Mouse (Mus musculus) ES-E14 (cell line): ENCODE data around the gene Gm17571. TPM values are rescaled to one million over a fixed set of nuclear protein-coding genes. Genes with fewer than 3 reads are reported as not detected.

Experiments used
- DNase-seq: peaks from one replicate; pipeline ENCODE4 v3.0.0-alpha.2; 2013; ENCODE audit warnings: low read depth, low spot score
- H3K27ac ChIP-seq: 2 replicates; pipeline ENCODE4 v1.5.1; 2012; ENCODE audit warnings: low read depth, mild to moderate bottlenecking, low read length, moderate library complexity, mixed read lengths; ENCODE audit not compliant: poor library complexity, insufficient read depth, severe bottlenecking
- H3K36me3 ChIP-seq: 2 replicates; pipeline ENCODE4 v1.6.1; 2012; ENCODE audit warnings: mild to moderate bottlenecking, low read length, moderate library complexity, mixed read lengths; ENCODE audit not compliant: control insufficient read depth, poor library complexity, insufficient read depth, severe bottlenecking
- H3K4me1 ChIP-seq, 2 experiments: fragments of 150-350 bp in 1 of 2; sonication (generic) in 1 of 2; 2 replicates each; pipeline ENCODE4 v1.6.1; 2012; ENCODE audit warnings: low read length in 2 of 2, mild to moderate bottlenecking in 1 of 2, mixed read lengths in 1 of 2; ENCODE audit not compliant: control insufficient read depth in 2 of 2, insufficient read depth in 2 of 2, poor library complexity in 1 of 2
- H3K4me3 ChIP-seq, 2 experiments: fragments of 150-350 bp in 1 of 2; sonication (generic) in 1 of 2; 2 replicates each; pipeline ENCODE4 v1.5.1; 2012; ENCODE audit warnings: low read length in 2 of 2, low read depth in 1 of 2, mild to moderate bottlenecking in 1 of 2, mixed read lengths in 1 of 2; ENCODE audit not compliant: insufficient read depth in 1 of 2, poor library complexity in 1 of 2, severe bottlenecking in 1 of 2
- H3K9ac ChIP-seq: 2 replicates; pipeline ENCODE4 v1.6.1; 2012; ENCODE audit warnings: low read depth, mild to moderate bottlenecking, low read length, mixed read lengths; ENCODE audit not compliant: poor library complexity, insufficient read depth, severe bottlenecking
- H3K9me3 ChIP-seq: fragments of 150-350 bp; sonication (generic); 2 replicates; pipeline ENCODE4 v1.6.1; 2012; ENCODE audit warnings: low read depth, mild to moderate bottlenecking, low read length; ENCODE audit not compliant: control insufficient read depth, insufficient read depth
- CHD2 ChIP-seq: IDR thresholded peaks from 2 replicates; pipeline ENCODE4 v1.6.1; 2014; ENCODE audit warnings: mild to moderate bottlenecking, low read depth, low read length, inconsistent platforms
- HCFC1 ChIP-seq: IDR thresholded peaks from 2 replicates; pipeline ENCODE4 v1.6.1; 2012; ENCODE audit warnings: low read length, inconsistent platforms, borderline replicate concordance; ENCODE audit not compliant: insufficient read depth
- MAFK ChIP-seq: IDR thresholded peaks from 2 replicates; pipeline ENCODE4 v1.6.1; 2014; ENCODE audit warnings: mild to moderate bottlenecking, low read depth, low read length, inconsistent platforms; ENCODE audit not compliant: insufficient read depth
- ZC3H11A ChIP-seq: IDR thresholded peaks from 2 replicates; pipeline ENCODE4 v1.6.1; 2012; ENCODE audit warnings: low read depth, mild to moderate bottlenecking, inconsistent platforms, low read length, borderline replicate concordance
- ZNF384 ChIP-seq: IDR thresholded peaks from 2 replicates; pipeline ENCODE4 v1.6.1; 2012; ENCODE audit warnings: low read depth, low read length, inconsistent platforms
- in situ Hi-C, 2 experiments: fragments of 600-800 bp; cut with MboI; formaldehyde crosslinking; loops; one replicate each; pipeline ENCODE4 v1.15.1; 2025; ENCODE audit warnings: low sequenced_read_pairs in 2 of 2, inconsistent platforms in 1 of 2; ENCODE audit not compliant: unreplicated experiment in 2 of 2
- total RNA-seq: library from RNA; depleted of rRNA; stranded (reverse); fragments of 300-350 nt; gene quantifications from 2 replicates; pipeline ENCODE4 v1.2.3, GENCODE M21; 2012

The Gm17571 gene
- total RNA-seq, 1 experiment = not detected

DNA sequence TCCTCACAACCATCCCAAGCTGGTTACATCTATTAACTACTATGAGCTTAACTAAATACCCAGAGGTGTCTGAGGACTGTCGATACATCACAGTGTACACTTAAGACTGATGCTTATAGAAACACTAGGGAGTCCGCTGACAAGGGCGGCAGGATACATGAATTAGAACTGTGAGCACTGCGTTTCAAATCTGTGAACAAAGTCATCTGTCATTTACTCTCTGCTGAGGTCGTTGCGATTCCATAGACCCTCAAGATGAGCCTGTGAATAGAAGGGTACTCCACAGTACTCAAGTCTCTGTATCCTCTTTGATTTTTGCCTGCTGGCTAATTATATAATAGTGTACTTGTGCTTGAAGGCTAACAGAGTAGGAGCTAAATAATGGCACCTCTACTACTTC lies 5.6 kb downstream of the Gm17571 start:
- H3K4me1 ChIP-seq = no peaks in the 10 kb centered on the region
- no peak overlapping the region for H3K27ac ChIP-seq
- no peak overlapping the region for H3K9ac ChIP-seq
- H3K4me3 ChIP-seq = no peak overlapping the region
- TF ChIP-seq HCFC1 (no peak), MAFK (no peak), ZNF384 (no peak), CHD2 (no peak), ZC3H11A (no peak)
- in situ Hi-C loops = no loop called here
- DNase-seq = no peak
- no peaks in the 10 kb centered on the region for H3K36me3 ChIP-seq
- H3K9me3 ChIP-seq = no peaks in the 10 kb centered on the region

DNA sequence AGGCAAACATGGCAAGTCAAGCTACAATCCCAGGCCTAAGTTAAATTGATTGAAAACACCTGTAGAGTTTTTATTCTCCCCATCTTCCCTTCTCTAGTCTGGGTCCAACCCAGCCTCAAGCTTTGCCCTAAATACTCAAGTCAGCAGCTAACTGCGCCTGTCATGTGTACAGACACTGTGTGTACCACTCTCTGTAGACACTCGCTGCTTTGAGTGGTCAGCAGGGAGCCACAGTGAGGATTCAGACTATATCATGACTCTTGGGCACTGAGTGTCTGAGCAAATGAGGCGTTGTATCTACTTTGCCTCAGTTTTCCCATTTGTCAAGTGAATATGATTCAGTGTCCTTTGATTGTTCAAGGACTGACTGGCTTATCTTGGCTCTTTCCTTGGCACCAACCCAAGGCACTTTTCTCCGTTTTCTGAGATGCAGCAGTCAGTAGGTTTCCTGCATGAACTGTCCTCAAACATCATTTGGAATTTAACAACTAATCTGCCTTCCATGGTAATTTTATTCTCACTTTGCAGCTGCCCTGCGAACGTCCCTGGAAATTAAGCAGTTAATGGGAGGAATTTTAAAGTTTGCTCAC lies 13.0 kb downstream of the Gm17571 start:
- TF ChIP-seq MAFK (no peak), ZC3H11A (no peak), HCFC1 (no peak)
- Histone ChIP-seq H3K27ac (no peak overlapping the region), H3K4me1 (no peaks in the 10 kb centered on the region), H3K9ac (no peak overlapping the region), H3K4me3 (no peak overlapping the region), H3K9me3 (no peaks in the 10 kb centered on the region), H3K36me3 (no peaks in the 10 kb centered on the region)
- in situ Hi-C loops = no loop called here
- no peak for DNase-seq

DNA sequence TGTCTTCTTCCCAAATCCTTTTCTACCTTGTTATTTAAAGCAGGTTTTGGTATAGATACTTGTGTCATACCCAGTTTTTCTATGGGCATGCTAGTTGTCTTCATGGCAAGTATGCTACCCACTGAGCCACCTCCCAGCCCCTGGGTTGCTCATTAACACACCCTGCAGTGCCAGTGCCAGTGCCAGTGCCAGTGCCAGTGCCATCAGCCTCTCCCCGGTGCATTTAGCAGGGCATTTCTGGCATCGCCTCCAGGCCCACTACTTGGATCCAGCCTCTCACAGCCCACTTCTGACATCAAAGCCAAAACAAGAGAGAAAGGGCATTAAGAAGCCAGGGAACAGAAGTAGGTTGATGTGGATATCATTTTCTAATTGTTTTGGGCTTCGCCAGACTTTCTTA lies 14.9 kb downstream of the Gm17571 start:
- in situ Hi-C loops = no loop called here
- TF ChIP-seq MAFK = no peak
- no peak for TF ChIP-seq HCFC1
- TF ChIP-seq CHD2 = no peak
- TF ChIP-seq ZC3H11A = no peak
- no peak for TF ChIP-seq ZNF384
- H3K36me3 ChIP-seq = no peaks in the 10 kb centered on the region

DNA sequence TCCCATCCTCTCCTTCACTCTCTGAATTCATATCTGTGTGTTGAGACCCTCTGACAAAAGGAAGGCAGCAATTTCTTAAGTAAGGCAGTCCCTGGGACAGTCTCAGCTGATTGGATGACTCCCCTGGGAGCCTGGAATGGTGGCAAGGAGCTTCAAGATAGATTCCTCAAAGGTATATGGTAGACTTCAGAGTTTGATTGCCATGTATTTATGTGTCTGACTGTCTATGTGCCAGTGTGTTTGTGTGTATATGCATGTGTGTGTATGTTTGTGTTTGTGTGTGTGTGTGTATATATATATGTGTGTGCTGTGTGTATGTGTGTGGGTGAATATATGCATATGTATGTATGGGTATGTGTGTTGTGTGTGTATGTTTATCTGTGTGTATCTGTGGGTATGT lies 15.8 kb downstream of the Gm17571 start:
- no peaks in the 10 kb centered on the region for H3K4me1 ChIP-seq
- no peak for DNase-seq
- in situ Hi-C loops = no loop called here

More for the DNA sequence above, 14.9 kb downstream of the Gm17571 start:
- Histone ChIP-seq H3K27ac (no peak overlapping the region), H3K4me1 (no peaks in the 10 kb centered on the region), H3K9me3 (no peaks in the 10 kb centered on the region), H3K4me3 (no peak overlapping the region), H3K9ac (no peak overlapping the region)
- DNase-seq = no peak

DNA sequence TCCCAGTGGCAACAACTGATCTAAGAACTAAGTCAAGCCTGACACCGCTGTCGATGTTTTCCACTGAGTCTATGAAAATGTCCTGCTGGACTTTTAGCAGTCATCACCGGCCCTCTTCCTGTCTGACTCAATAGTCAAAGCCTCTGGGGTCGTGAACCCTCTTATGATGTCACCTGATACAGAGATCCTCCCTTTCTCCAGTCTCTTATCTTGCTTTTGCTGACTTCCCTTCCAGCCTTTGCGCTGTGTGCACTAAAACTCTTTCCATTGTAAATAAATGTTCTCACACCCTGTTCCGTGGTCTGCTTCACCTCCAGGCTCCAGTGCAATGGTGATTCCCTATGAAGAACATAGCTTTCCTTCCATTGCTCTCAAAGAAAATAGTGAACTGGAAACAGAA lies 16.3 kb downstream of the Gm17571 start:
- no peak for DNase-seq
- Histone ChIP-seq H3K4me1 (no peaks in the 10 kb centered on the region), H3K9me3 (no peaks in the 10 kb centered on the region), H3K27ac (no peak overlapping the region), H3K36me3 (no peaks in the 10 kb centered on the region), H3K4me3 (no peak overlapping the region), H3K9ac (no peak overlapping the region)
- TF ChIP-seq MAFK = no peak
- no peak for TF ChIP-seq CHD2
- no peak for TF ChIP-seq ZC3H11A
- no peak for TF ChIP-seq ZNF384
- TF ChIP-seq HCFC1 = no peak
- in situ Hi-C loops = no loop called here

More for the DNA sequence above, 15.8 kb downstream of the Gm17571 start:
- Histone ChIP-seq H3K36me3 (no peaks in the 10 kb centered on the region), H3K27ac (no peak overlapping the region), H3K9me3 (no peaks in the 10 kb centered on the region), H3K4me3 (no peak overlapping the region), H3K9ac (no peak overlapping the region)
- TF ChIP-seq HCFC1 (no peak), CHD2 (no peak), ZNF384 (no peak), ZC3H11A (no peak), MAFK (no peak)
